Mouse (Mus musculus) natural killer cell, adult 2 months (primary cell): ENCODE results near the gene Alg3.

ENCODE experiments used
- DNase-seq, 2 experiments: peaks; one replicate each; pipeline ENCODE4 v3.0.0; 2022; ENCODE audit warnings: low spot score in 2 of 2

Alg3 gene

DNA sequence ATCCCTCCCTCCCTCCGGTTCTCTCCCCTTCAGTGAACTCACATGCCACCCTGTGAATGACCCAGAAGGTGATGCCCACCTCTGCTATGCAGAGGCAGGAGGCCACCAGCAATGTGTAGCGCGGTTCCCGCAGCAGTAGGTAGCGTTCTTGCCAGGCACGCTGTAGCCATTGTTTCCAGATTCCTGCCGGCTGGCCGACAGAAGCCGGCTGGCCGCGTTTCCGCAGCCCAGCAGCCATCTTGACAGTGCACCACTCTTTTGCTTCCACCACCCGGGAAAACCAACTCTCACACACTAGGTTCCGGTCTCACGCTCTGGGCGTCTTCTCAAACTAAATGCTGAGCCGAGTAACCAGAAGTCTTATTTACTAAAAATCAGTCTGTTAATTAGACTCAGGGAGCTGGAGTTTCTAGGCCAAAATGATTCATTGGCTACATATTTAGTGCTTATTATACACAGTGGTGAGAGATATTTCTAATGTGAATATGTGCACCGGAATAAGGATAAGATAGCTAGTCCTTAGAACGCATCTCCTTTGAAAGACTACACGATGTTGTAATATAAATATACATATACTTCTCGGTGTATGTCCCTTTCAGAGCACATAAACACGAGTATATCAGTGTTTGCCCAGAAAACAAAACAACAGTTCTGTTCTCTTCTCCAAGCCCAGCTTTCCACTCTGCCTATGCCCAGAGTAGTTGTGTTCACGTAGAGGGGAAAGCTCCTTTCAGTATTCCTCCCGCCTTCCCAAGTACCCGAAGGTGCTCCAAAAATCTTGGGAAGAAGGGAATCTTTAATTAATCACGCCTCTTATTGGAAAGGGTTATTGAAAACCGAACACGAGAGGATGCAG is 806 bp downstream of the Alg3 start:
- peak; percentile 69 to 78 for DNase-seq

DNA sequence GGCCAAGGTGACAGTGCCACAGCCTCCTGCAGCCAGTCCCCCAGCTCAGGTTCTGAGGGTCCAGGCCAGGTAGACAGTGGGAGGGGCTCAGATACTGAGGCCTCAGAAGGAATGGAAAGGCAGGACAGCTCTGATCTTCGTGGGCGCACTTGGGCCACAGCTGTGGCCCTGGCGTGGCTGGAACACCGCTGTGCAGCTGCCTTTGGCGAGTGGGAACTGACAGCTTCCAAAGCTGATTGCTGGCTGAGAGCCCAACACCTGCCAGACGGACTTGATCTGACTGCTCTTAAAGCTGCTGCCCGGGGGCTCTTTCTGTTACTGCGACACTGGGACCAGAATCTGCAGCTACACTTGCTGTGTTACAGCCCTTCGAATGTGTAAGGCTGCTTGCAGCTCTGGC is 6.8 kb downstream of the Alg3 start:
- DNase-seq: no peak

DNA sequence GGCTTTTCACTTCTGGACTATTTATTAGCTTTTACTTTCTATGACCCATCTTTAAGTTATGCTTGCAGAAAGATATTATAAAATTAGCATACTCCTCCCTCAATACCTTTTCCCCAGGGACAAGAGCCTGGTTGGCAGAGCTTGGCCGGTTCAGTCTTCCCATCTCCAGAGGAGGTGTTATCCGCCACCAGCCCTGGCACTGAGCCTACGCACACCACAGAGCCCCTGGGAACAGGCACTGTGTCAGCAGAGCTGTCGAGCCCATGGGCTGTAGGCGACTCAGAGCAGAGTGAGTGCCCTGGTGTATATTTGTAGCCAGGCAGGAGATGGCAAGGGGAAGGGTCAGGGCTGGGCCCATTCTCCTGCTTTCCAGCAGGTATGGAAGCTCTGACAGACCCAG is 11.0 kb downstream of the Alg3 start:
- DNase-seq: no peak

DNA sequence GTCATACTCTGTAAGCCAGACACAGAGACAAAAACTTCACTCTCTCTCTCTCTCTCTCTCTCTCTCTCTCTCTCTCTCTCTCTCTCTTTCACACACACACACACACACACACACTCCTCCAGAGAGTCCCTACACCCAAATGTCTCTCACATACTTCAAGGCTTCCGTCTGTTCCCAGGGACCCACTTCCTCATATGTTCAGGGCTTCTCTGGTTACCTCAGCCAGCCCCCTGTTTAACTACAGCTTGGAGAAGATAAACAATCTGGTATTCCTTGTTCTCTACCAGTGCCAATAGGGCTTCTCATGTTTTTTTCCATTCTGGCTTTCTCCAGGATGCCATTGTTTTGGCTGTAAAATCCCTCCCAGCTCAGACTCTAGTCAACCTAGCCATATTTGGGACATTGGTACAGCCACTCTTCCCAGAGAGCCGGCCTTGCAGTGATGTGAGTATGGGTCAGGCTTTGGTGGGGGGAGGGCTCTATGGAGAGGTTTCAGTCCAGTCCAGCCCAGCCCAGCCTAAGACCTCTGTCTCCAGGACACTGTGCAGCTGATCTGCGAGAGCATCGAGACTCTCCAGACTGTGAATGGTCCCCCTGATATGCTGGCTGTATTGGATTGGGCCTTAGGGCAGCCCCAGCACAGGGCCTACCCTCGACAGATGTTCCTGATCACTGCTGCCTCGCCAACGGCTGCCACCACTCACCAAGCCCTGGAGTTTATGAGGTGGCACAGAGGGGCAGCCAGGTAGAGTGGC is 14.7 kb downstream of the Alg3 start:
- no peak for DNase-seq

DNA sequence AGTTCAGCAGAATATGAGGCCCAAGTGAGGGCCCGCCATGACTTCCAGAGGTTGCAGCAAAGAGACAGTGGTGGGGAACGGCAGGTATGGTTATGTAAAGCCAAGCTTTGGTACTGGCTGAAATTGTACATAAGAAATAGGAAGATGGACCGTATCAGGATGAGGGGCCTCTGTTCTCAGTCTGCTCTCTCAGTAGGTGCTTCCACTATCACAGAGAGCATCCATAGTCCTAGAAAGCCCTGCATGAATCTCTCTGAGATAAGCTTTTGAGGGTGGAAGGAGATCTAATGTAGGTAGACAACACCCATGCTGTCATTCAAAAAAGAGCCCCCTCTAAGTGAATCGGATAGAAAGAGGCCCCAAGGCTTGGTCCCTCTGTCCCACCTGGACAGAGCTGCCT is 15.8 kb downstream of the Alg3 start:
- DNase-seq: no peak

DNA sequence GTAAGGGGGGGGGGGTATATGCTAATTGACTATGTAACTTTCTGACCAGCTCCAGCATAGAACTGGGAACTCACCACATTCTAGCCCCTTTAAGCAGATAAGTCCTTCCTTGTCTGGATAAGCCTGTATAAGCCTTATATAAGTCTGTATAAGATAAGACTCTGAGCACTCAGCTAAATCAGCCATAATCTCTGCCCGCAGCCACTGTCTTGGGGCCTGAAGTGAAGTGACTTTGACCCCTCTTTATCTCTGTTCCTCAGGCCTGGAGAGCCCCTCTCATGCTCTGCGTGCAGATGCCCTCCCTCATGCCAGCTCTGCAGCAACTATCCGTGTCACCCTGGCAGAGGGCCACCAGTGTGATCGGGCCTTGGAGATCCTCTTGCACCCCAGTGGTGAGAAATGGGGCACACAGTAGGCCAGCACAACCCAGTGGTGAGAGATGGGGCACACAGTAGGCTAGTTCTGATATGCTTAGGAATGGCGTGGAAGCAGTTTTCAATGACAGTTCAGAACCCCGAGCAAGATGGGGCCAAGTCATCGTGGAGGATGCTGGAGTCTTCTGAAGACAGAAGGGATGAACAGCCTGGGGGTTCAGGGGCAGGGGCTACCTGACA is 16.4 kb downstream of the Alg3 start:
- no peak for DNase-seq

DNA sequence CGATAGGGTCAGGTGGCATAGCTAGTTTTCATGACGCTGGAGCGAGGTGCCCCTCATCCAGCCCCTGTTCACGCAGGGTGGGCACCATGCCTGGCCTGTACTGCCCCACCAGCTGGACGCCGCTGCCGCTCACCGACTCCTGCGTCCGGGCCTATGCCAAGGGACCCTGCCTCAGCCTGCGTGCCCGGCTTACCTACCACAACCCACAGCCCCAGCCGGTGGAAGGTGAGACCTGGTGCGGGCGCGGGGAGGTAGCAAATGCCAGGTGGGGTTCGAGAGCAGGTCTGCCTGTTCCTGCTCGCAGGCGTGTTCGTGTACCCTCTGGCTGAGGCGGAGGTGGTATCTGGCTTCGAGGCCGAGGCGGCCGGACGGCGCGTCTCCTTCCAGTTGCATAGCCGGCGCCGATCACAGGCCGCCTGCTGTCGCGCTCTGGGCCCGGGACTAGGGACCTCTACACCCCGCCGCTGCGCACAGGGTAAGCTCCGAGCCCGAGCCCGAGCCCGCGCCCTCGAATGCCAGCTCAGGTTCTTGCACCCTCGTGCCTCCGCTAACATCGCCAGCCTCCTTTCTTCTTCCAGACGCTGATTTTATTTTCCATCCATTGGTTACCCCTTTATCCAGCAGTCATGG is 20.3 kb downstream of the Alg3 start:
- DNase-seq: no peak

DNA sequence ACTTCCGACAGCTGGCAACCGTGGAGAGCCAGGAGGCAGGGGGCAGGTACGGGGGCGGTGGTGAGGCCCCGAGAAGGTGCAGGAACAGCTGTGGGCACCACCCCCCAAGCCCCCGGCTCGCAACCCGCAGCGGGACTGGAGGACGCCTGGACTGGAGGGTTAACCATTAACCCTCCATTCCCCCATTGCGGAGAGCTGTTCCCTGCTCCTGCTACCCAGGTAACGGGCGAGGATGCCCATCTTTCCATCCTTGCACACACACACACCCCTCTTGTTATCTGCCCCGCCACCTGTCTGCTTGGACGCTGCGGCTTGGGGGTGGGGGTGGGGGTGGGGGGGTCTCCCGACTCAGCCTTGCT is 20.9 kb downstream of the Alg3 start:
- DNase-seq: no peak

DNA sequence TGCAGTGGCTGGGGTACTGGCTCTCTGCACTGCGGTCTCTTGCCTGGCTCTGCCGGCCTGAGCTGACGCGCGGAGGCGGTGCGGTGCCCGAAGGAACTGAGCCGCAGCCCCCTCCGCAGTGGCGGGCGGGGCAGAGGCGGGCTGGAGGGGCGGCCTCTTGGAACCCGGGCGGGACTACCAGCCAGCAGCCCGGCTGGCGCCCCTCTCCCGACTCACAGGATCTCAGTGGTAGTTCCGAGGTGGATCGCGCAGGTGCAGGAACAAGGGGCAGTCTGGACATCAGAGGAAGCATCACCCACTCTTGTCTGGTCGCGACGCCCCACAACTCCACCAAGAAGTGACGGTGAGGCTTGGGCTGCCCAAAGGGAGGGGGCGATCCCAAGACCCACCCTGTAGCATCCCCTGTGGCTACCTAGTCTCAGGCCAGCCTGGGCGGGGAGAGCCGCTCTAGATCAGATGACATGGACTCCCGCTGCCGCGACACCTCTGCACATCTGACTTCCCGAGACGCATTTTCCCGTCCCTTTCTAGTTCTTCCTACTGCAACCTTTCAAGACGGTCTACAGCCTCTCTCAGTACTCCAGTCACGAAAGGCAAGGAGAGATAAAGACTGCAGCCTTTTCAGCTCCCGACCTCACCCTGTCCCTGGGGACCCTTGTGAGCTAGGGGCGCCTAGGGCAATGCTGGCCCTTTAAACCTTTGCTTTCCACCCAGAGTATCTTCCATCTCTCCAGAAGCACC is 21.4 kb downstream of the Alg3 start:
- no peak for DNase-seq

DNA sequence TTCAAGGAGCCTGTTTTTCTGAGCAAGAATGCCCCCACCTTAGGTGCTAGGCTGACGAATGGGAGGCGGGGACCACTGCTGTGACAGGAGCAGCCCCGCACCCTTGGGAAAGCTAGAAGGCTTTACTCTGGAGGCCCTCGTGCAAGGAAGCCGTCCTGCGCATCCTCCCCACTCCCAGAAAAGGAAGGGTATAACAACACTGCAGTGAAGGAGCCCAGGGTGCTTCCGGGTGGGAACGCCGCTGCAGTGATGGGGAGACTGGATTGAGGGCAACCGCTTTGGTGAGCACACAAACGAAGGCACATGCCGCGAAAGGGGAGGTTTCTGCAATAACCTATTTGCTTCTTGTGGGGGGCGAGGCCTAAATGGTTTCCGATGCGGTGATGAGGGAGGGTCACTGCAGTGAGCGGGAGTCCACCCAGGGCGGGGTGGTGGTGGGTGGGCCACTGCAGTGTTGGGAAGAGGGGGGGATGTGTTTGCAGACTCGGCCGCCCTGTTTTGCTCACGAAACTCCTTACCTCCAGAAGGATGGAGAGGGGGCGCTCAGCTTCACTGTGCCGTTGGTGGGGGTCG is 22.1 kb downstream of the Alg3 start, which contains the start of gene Vwa5b2:
Gene Vwa5b2, plus strand, starts transcription at position 106 of the 573 bp plus-strand sequence.
- DNase-seq: no peak

DNA sequence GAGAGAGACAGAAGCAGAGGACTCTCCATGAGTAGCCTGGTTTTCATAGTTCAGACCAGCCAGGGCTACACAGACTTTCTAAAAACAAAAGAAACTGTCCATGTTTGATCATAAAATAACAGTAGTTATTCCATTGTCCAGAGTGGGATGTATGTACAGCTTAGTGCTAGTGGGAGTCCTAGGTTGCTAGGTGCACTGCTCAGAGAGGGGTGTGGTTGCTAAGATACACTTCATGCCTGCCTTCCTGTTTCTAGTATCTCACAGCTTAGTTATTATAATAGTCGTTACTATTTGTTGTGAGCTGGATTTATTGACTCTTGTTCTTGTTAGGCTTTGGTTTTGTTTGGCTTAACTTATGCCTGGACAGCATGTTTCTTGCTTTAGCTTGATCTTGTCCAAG is 46.5 kb downstream of the Alg3 start:
- no peak for DNase-seq

DNA sequence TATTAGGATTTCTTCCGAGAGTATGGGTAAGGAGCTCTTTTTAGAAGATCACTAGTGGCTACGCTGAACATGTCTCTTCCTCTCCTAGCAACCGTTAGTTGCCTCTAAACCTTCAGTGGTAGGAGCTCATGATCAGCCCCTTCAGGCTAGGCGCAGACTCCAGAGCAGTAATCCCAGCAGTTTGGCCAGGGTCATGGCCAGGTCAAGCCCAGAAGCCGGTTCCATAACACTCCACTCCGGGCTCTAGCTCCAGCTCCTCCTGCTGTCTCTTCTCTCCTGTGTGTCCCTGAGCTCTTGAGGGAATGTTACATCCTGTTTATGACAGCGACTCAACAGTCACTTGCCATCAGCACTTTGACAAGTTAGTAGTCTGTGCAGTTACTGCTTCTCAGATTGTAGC is 54.2 kb downstream of the Alg3 start:
- DNase-seq: no peak
